Mouse (Mus musculus) E14TG2a.4 (cell line): Measurements from ENCODE around the gene Ndufb10.

Experiments used
- CTCF ChIP-seq: conservative IDR thresholded peaks from 2 replicates; pipeline ENCODE4 v1.5.1; 2014; ENCODE audit warnings: low read length
- NANOG ChIP-seq: IDR thresholded peaks from 2 replicates; pipeline ENCODE4 v1.6.1; 2014; ENCODE audit warnings: borderline replicate concordance, low read length, mixed read lengths
- POU5F1 ChIP-seq: IDR thresholded peaks from 2 replicates; pipeline ENCODE4 v1.6.1; 2014; ENCODE audit warnings: low read length, borderline replicate concordance

DNA sequence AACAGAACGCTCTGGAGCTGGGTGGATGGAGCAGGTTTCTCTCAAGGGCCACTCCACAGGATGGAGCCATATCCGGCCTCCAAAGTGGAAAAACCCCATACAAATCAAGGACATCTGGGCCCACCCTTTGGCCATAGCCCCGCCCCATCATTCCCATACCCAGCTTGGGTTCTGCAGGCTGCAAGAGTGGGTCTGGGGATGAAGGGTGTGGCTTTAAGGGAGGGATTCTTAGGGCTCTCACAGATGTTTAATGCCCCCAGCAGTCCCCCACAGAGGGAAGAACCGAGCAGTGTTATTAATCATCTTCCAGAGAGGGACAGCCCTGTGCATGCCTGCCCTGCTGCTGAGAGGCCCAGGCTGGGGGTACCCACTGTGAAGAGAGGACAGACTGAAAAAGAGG is 22.7 kb upstream of the Ndufb10 start:
- TF ChIP-seq CTCF (no peak), POU5F1 (no peak), NANOG (no peak)
